Mouse (Mus musculus) kidney, embryonic 16.5 days (tissue): ENCODE data around the gene Mief2. TPM values are rescaled to one million over a fixed set of nuclear protein-coding genes. Genes with fewer than 3 reads are reported as not detected.
A peak's percentile ranks its signal among the peaks of the same experiment; 100 is the strongest.

Source experiments
- ATAC-seq: fragments of 200-750 bp; cut with Nextera tagmentation; 2 replicates; pipeline ENCODE4 v1.8.0; 2017; ENCODE audit warnings: moderate TSS enrichment; ENCODE audit not compliant: low FRiP score, low TSS enrichment
- H3K27ac ChIP-seq: fragments of 300-500 bp; sonication (generic); 2 replicates; pipeline ENCODE4 v1.5.1; 2014; ENCODE audit warnings: low read length
- H3K27me3 ChIP-seq: fragments of 300-500 bp; sonication (generic); 2 replicates; pipeline ENCODE4 v1.6.1; 2014; ENCODE audit warnings: low read length, control low read depth, mixed read lengths; ENCODE audit not compliant: insufficient read depth
- H3K36me3 ChIP-seq: fragments of 300-500 bp; sonication (generic); 2 replicates; pipeline ENCODE4 v1.6.1; 2014; ENCODE audit warnings: low read length, control low read depth, mixed read lengths; ENCODE audit not compliant: insufficient read depth
- H3K4me1 ChIP-seq: fragments of 300-500 bp; sonication (generic); 2 replicates; pipeline ENCODE4 v1.6.1; 2014; ENCODE audit warnings: low read length, control low read depth, mixed read lengths; ENCODE audit not compliant: insufficient read depth
- H3K4me2 ChIP-seq: fragments of 300-500 bp; sonication (generic); replicated peaks from 2 replicates; pipeline ENCODE4 v1.6.1; 2014; ENCODE audit warnings: low read depth, low read length
- H3K4me3 ChIP-seq: fragments of 300-500 bp; sonication (generic); 2 replicates; pipeline ENCODE4 v1.5.1; 2014; ENCODE audit warnings: mild to moderate bottlenecking, low read length
- H3K9ac ChIP-seq: fragments of 300-500 bp; sonication (generic); replicated peaks from 2 replicates; pipeline ENCODE4 v1.6.1; 2014; ENCODE audit warnings: low read length
- H3K9me3 ChIP-seq: fragments of 300-500 bp; sonication (generic); 2 replicates; pipeline ENCODE4 v1.6.1; 2016; ENCODE audit warnings: low read length, control low read depth
- WGBS: fragments of 180-500 bp; shearing (Covaris S2); extraction: QIAGEN DNeasy Blood & Tissue Kit; methylation state at CpG from one replicate; pipeline ENCODE4 v1.1.7; 2014; 5-methylcytosine and 5-hydroxymethylcytosine counted together
- polyA plus RNA-seq: library from polyadenylated mRNA; unstranded; fragments of >200 nt; fragmentation: Nextera tagmentation; extraction: Ambion mirVana; gene quantifications from 2 replicates; pipeline ENCODE4 v1.2.1, GENCODE M21; 2015

Mief2 gene
- polyA plus RNA-seq, 1 experiment from 2014 or later: 16.2 TPM

DNA sequence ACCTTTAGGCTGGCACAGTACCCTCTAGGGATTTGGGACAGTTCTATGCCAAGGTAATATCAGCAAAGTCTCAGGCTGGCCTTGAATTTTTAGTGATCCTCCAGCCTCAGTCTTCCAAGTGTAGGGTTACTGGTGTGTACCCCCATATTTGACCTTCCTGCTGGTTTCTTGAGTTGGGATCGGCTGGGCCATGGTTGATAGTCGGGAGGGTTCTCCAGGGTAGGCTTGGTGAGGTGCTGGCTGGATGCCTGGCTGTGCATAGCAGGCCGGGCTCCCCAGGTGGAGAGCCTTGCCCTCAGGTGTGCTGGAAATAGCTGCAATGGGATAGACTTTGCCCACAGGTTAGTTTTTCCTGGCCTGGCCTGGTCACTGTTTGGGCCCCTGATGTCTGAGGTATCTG lies 22.9 kb upstream of the Mief2 start:
- H3K27ac ChIP-seq: no peak overlapping the region
- peaks cover 47% of the 10 kb centered on the region for H3K36me3 ChIP-seq
- no peak overlapping the region for H3K4me2 ChIP-seq
- 94% methylated on average over 3 of the region's 3 CpGs for WGBS
- ATAC-seq: no peak
- no peak overlapping the region for H3K9ac ChIP-seq
- H3K4me1 ChIP-seq: peaks cover 22% of the 10 kb centered on the region
- no peak overlapping the region for H3K4me3 ChIP-seq
- no peaks in the 10 kb centered on the region for H3K9me3 ChIP-seq
- H3K27me3 ChIP-seq: no peaks in the 10 kb centered on the region

DNA sequence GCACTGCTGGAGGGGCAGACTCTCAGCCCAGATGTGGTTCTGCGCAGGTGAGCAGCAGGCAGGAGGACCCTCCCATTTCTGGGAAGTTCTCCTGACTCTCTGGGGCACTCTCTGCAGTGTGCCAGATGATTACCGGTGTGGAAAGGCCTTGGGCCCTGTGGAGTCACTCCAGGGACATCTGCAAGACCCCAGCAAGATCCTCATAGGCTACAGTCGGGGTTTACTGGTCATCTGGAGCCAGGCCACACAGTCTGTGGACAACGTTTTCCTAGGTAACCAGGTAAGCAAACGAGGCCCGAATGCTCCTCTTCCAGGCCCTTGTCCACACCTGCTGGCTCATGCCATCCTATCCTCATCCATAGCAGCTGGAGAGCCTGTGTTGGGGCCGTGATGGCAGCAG lies 22.1 kb upstream of the Mief2 start:
- no peak overlapping the region for H3K4me2 ChIP-seq
- peaks cover 16% of the 10 kb centered on the region for H3K4me1 ChIP-seq
- H3K27ac ChIP-seq: no peak overlapping the region
- no peak overlapping the region for H3K4me3 ChIP-seq
- no peak overlapping the region for H3K9ac ChIP-seq
- no peak for ATAC-seq
- no peaks in the 10 kb centered on the region for H3K9me3 ChIP-seq
- H3K36me3 ChIP-seq: peaks cover 55% of the 10 kb centered on the region
- WGBS: 86% methylated on average over 7 of the region's 7 CpGs
- H3K27me3 ChIP-seq: no peaks in the 10 kb centered on the region

DNA sequence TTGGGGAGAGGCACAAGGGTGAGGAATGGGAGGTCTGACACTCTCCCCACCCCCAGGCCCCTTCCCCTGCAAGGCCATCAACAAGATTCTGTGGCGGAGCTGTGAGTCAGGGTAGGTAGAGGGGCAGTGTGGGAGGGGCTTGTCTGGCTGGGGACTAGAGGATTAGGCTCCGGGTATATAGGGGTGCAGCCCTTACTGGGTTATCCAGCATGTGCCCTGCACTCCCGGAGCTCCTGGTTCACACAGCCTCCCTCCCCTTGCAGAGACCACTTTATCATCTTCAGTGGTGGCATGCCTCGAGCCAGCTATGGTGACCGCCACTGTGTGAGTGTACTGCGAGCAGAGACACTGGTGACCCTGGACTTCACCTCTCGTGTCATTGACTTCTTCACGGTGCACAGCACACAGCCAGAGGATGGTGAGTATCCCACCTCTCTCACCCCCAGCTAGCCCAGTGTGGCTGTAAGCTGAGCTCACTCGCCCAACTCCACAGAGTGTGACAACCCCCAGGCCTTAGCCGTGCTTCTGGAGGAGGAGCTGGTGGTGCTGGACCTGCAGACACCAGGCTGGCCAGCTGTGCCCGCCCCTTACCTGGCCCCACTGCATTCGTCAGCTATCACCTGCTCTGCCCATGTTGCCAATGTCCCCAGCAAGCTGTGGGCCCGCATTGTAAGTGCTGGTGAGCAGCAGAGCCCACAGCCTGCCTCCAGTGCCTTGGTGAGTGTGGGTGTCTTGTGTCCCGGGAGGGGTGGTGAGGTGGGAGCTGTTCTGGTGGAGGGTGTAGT lies 21.3 kb upstream of the Mief2 start:
- WGBS: 71% methylated on average over 14 of the region's 14 CpGs
- no peak overlapping the region for H3K4me3 ChIP-seq
- H3K4me1 ChIP-seq: peaks cover 8% of the 10 kb centered on the region; the same call in 1 of the 2 replicates
- no peaks in the 10 kb centered on the region for H3K9me3 ChIP-seq
- H3K9ac ChIP-seq: no peak overlapping the region
- no peak overlapping the region for H3K4me2 ChIP-seq
- peaks cover 63% of the 10 kb centered on the region for H3K36me3 ChIP-seq
- no peak overlapping the region for H3K27ac ChIP-seq
- peak; percentile 19; the same call in 1 of the 2 replicates for ATAC-seq
- H3K27me3 ChIP-seq: no peaks in the 10 kb centered on the region

DNA sequence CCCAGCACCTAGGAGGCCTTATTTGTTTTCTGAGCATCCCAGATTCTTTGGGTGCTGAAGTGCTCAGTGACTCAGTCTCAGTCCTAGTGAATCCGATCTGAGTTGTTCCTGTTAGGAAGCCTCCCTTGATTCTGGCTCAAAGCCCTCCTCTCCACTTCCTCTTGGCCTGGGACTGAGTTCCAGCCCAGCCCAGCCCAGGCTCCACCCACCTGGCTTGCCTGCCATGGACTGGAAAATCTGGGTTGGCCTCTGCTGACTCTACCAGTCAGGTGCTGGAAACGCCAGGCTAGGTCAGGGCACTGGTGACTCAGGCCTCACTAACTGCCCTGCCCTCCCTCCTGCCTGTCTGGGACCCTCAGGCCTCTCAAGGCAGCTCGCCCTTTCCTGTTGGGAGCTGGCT lies 20.5 kb upstream of the Mief2 start:
- Histone ChIP-seq H3K27ac (no peak overlapping the region), H3K4me2 (no peak overlapping the region), H3K9me3 (no peaks in the 10 kb centered on the region), H3K36me3 (peaks cover 71% of the 10 kb centered on the region), H3K27me3 (no peaks in the 10 kb centered on the region), H3K4me3 (no peak overlapping the region), H3K4me1 (0 out of 2 replicates have a peak, but pooled peaks cover 6% of the 10 kb centered on the region), H3K9ac (no peak overlapping the region)
- ATAC-seq: no peak
- 54% methylated on average over 3 of the region's 3 CpGs for WGBS

DNA sequence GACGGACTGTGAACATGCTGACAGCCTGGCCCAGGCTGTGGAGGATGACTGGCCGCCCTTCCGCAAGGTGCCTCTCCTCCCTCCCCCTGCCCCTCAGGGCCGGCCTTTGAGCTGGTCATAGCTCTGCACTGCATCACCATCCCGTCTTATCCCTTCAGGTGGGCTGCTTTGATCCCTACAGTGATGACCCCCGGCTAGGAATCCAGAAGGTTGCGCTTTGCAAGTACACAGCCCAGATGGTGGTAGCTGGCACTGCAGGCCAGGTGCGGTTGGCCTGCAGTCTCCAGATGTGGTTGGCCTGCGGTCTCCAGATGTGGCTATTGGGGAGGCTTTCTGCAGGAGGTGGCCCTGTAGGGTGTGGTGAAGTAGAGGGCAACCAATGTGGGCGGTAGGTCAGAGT lies 19.6 kb upstream of the Mief2 start:
- Histone ChIP-seq H3K4me1 (0 out of 2 replicates have a peak, but pooled peaks cover 6% of the 10 kb centered on the region), H3K27me3 (no peaks in the 10 kb centered on the region), H3K27ac (no peak overlapping the region), H3K9me3 (no peaks in the 10 kb centered on the region), H3K9ac (no peak overlapping the region), H3K4me2 (no peak overlapping the region), H3K4me3 (no peak overlapping the region), H3K36me3 (peaks cover 81% of the 10 kb centered on the region)
- ATAC-seq: no peak
- 89% methylated on average over 10 of the region's 10 CpGs for WGBS

DNA sequence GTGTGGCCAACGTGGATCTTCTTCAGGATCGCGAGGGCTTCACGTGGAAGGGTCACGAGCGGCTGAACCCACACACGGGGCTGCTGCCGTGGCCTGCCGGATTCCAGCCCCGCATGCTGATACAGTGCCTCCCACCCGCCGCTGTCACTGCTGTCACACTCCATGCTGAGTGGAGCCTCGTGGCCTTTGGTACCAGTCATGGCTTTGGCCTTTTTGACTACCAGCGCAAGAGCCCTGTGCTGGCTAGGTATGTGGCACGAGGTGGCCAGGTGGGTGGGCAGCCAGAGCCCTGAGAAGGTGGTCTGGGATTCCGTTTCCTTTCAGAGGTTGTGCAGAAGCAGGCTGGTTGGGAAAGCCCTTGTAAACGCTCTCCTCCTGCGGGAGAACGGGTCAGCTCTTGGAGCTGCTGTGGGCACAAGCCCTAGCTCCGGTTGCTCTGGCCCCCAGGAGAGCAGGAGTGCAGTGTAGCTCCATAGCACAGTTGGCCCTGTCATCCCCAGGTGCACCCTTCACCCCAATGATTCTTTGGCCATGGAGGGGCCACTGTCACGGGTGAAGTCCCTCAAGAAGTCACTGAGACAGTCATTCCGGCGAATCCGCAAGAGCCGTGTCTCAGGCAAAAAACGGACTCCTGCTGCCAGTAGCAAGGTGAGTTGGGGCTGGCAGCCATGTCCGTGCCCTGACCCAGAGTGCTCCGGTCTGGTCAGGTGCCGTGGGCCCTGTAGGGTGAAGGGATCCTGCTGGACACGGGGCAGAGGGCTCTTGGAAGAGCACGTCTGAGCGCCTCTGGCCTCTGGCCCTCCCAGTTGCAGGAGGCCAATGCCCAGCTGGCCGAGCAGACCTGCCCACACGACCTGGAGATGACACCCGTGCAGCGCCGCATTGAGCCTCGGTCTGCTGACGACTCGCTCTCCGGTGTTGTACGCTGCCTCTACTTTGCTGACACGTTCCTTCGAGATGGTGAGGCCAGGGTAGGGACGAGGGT lies 18.4 kb upstream of the Mief2 start:
- Histone ChIP-seq H3K36me3 (peaks cover 89% of the 10 kb centered on the region), H3K27me3 (no peaks in the 10 kb centered on the region), H3K4me2 (no peak overlapping the region), H3K4me1 (0 out of 2 replicates have a peak, but pooled peaks cover 6% of the 10 kb centered on the region), H3K9me3 (no peaks in the 10 kb centered on the region), H3K27ac (no peak overlapping the region), H3K9ac (no peak overlapping the region), H3K4me3 (no peak overlapping the region)
- WGBS: 85% methylated on average over 45 of the region's 45 CpGs
- ATAC-seq: no peak

DNA sequence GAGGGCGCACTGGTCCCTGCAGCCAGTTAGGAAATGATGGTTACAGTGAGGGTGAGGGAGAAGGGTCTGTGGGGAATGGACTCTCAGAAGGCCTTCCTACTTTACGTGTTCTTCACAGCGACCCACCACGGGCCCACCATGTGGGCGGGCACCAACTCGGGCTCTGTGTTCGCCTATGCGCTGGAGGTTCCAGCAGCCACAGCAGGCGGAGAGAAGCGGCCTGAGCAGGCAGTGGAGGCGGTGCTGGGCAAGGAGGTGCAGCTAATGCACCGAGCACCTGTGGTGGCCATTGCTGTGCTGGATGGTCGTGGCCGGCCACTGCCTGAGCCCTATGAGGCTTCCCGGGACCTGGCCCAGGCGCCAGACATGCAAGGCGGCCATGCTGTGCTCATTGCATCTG lies 17.0 kb upstream of the Mief2 start:
- Histone ChIP-seq H3K4me1 (0 out of 2 replicates have a peak, but pooled peaks cover 6% of the 10 kb centered on the region), H3K9me3 (no peaks in the 10 kb centered on the region), H3K4me3 (no peak overlapping the region), H3K4me2 (no peak overlapping the region), H3K27me3 (no peaks in the 10 kb centered on the region), H3K27ac (no peak overlapping the region), H3K9ac (no peak overlapping the region), H3K36me3 (peaks cover 97% of the 10 kb centered on the region)
- no peak for ATAC-seq
- WGBS: 90% methylated on average over 17 of the region's 17 CpGs

DNA sequence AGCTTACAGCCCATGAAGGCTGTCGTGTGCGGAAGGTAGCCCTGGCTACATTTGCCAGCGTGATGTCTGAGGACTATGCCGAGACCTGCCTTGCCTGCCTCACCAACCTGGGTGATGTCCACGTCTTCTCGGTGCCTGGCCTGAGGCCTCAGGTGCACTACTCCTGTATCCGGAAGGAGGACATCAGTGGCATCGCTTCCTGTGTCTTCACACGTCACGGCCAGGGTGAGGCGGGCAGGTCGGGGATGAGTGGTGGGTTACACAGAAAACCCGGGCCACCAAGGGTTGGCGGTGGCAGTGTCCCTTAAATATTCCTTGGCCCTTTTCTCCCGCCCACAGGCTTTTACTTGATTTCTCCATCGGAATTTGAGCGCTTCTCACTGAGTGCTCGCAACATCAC lies 16.2 kb upstream of the Mief2 start:
- Histone ChIP-seq H3K9me3 (no peaks in the 10 kb centered on the region), H3K27me3 (no peaks in the 10 kb centered on the region), H3K4me1 (0 out of 2 replicates have a peak, but pooled peaks cover 6% of the 10 kb centered on the region), H3K4me2 (no peak overlapping the region), H3K4me3 (no peak overlapping the region), H3K27ac (no peak overlapping the region), H3K9ac (no peak overlapping the region), H3K36me3 (peaks cover 98% of the 10 kb centered on the region)
- no peak for ATAC-seq
- WGBS: 91% methylated on average over 18 of the region's 18 CpGs

DNA sequence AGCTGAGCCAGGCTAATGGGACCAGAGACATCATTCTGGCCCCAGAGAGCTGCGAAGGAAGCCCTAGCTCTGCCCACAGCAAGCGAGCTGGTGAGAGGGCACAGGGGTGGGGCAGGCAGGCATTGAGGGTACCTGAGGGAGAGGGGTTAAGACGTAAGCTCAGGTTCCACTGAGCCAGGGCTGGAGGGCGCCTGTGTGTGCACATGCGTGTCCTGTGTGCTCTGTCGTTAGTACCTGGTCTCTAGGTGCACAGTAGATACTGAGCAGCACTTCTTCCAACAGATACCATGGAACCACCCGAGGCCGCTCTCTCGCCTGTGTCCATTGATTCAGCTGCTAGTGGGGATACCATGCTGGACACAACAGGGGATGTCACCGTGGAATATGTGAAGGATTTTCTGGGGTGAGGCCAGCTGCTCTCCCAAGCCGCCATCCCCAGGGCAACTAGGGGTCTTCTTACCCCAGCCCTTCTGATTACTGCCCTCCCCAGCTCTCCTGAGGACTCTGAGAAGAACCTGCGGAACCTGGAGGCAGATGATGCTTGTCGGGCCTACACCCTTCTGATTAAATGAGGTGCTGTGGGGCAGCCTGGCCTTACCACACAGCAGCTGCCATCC lies 15.5 kb upstream of the Mief2 start:
- WGBS: 93% methylated on average over 13 of the region's 13 CpGs
- Histone ChIP-seq H3K9ac (no peak overlapping the region), H3K4me1 (no peaks in the 10 kb centered on the region), H3K4me3 (no peak overlapping the region), H3K4me2 (no peak overlapping the region), H3K27me3 (no peaks in the 10 kb centered on the region), H3K9me3 (no peaks in the 10 kb centered on the region), H3K36me3 (peaks cover 98% of the 10 kb centered on the region), H3K27ac (no peak overlapping the region)
- ATAC-seq: no peak
